Comparison of ENCODE assay signal across 18 mouse cellular contexts in genomic region chr4:143141645-143142259, GRCm38 (mm10).
A peak's percentile ranks its signal among the peaks of the same experiment; 100 is the strongest.
DNase-seq lines count a peak whose midpoint lies in the region; ATAC-seq lines count a peak whose summit lies in the region.
"Had no signal": no experiment of that assay in that cellular context is flagged by ENCODE, and none has a peak within 500 bp of the region (broad histone marks: within the 10 kb centered on the region; RNA-seq: fewer than 3 reads in every experiment).

No protein-coding gene starts in this region.

- H3K4me3 ChIP-seq in kidney, embryonic 15.5 days (replicated peaks): no peak overlapping the region
- no peak overlapping the region for H3K4me3 ChIP-seq in liver, embryonic 15.5 days (replicated peaks)
- H3K4me3 ChIP-seq in stomach, embryonic 15.5 days (replicated peaks): no peak overlapping the region
- no peak overlapping the region for H3K4me3 ChIP-seq in hindbrain, embryonic 16.5 days (ENCODE audit: low read length)
- H3K4me3 ChIP-seq: embryonic facial prominence, embryonic 13.5 days; forebrain, embryonic 10.5 days; heart, embryonic 12.5 days; neural tube, embryonic 13.5 days had no signal

- H3K9ac ChIP-seq in kidney, embryonic 15.5 days: no peak overlapping the region
- no peak overlapping the region for H3K9ac ChIP-seq in liver, embryonic 15.5 days
- H3K9ac ChIP-seq in stomach, embryonic 15.5 days: no peak overlapping the region
- no peak overlapping the region for H3K9ac ChIP-seq in hindbrain, embryonic 16.5 days (ENCODE audit: low read depth, low read length)
- H3K9ac ChIP-seq: embryonic facial prominence, embryonic 13.5 days; heart, embryonic 12.5 days; neural tube, embryonic 13.5 days had no signal

- H3K4me2 ChIP-seq in kidney, embryonic 15.5 days: no peak overlapping the region
- H3K4me2 ChIP-seq in liver, embryonic 15.5 days: no peak overlapping the region; the same call in 1 of the 2 replicates
- peak overlapping the region; percentile 13; the same call in 1 of the 2 replicates for H3K4me2 ChIP-seq in stomach, embryonic 15.5 days
- no peak overlapping the region for H3K4me2 ChIP-seq in hindbrain, embryonic 16.5 days (ENCODE audit: low read length)
- H3K4me2 ChIP-seq: embryonic facial prominence, embryonic 13.5 days; heart, embryonic 12.5 days; neural tube, embryonic 13.5 days had no signal

- 65% methylated on average over 12 of the region's 12 CpGs for WGBS in kidney, embryonic 15.5 days
- 54% methylated on average over 12 of the region's 12 CpGs for WGBS in liver, embryonic 15.5 days (ENCODE audit: insufficient replicate concordance)
- 50% methylated on average over 12 of the region's 12 CpGs for WGBS in stomach, embryonic 15.5 days
- WGBS in hindbrain, embryonic 16.5 days: 81% methylated on average over 12 of the region's 12 CpGs

- peaks cover 17% of the 10 kb centered on the region for H3K4me1 ChIP-seq in kidney, embryonic 15.5 days
- peaks cover 12% of the 10 kb centered on the region for H3K4me1 ChIP-seq in liver, embryonic 15.5 days (replicated peaks)
- peaks cover 4% of the 10 kb centered on the region; the same call in 1 of the 2 replicates for H3K4me1 ChIP-seq in stomach, embryonic 15.5 days
- peaks cover 4% of the 10 kb centered on the region; the same call in 1 of the 2 replicates for H3K4me1 ChIP-seq in hindbrain, embryonic 16.5 days (ENCODE audit: control insufficient read depth, insufficient read depth, low read depth, low read length)

- peak overlapping the region; percentile 48 for H3K27ac ChIP-seq in kidney, embryonic 15.5 days
- peak overlapping the region; percentile 29; the same call in 1 of the 2 replicates for H3K27ac ChIP-seq in liver, embryonic 15.5 days (replicated peaks)
- peak overlapping the region; percentile 27 for H3K27ac ChIP-seq in stomach, embryonic 15.5 days
- no peak overlapping the region for H3K27ac ChIP-seq in hindbrain, embryonic 16.5 days (ENCODE audit: low read depth, low read length)
- H3K27ac ChIP-seq: embryonic facial prominence, embryonic 13.5 days; forebrain, embryonic 10.5 days; macrophage; neural tube, embryonic 13.5 days had no signal

- H3K9me3 ChIP-seq in kidney, embryonic 15.5 days (replicated peaks): no peaks in the 10 kb centered on the region
- no peaks in the 10 kb centered on the region for H3K9me3 ChIP-seq in liver, embryonic 15.5 days (replicated peaks)
- H3K9me3 ChIP-seq in stomach, embryonic 15.5 days: no peaks in the 10 kb centered on the region
- no peaks in the 10 kb centered on the region for H3K9me3 ChIP-seq in hindbrain, embryonic 16.5 days (ENCODE audit: control insufficient read depth, low read length)
- H3K9me3 ChIP-seq: embryonic facial prominence, embryonic 13.5 days; forebrain, embryonic 10.5 days; heart, embryonic 12.5 days; neural tube, embryonic 13.5 days had no signal

- no peak; the same call in 1 of the 2 replicates for ATAC-seq in kidney, embryonic 15.5 days (replicated peaks; ENCODE audit: low FRiP score)
- ATAC-seq in common myeloid progenitor, adult 5-6 weeks (replicated peaks; ENCODE audit: low read depth, poor library complexity, severe bottlenecking): peak; percentile 75
- peak; percentile 66 for ATAC-seq in liver, embryonic 15.5 days (ENCODE audit: insufficient read depth)
- peak; percentile 95 for ATAC-seq in stomach, embryonic 15.5 days (ENCODE audit: insufficient read depth, low FRiP score, low read depth)
- no peak for ATAC-seq in hindbrain, embryonic 16.5 days
- ATAC-seq: midbrain, embryonic 16.5 days had no signal

- no peaks in the 10 kb centered on the region for H3K27me3 ChIP-seq in kidney, embryonic 15.5 days
- H3K27me3 ChIP-seq in liver, embryonic 15.5 days: no peaks in the 10 kb centered on the region
- H3K27me3 ChIP-seq in stomach, embryonic 15.5 days (replicated peaks): no peaks in the 10 kb centered on the region
- H3K27me3 ChIP-seq in hindbrain, embryonic 16.5 days (replicated peaks; ENCODE audit: control insufficient read depth, insufficient read depth, low read length): no peaks in the 10 kb centered on the region
- H3K27me3 ChIP-seq: embryonic facial prominence, embryonic 13.5 days; heart, embryonic 12.5 days; neural tube, embryonic 13.5 days had no signal

- intact Hi-C loops in heart, postnatal 25 days (cut with DNase I): no loop called here

- DNase-seq in kidney, postnatal 25 days: no peak
- no peak for DNase-seq in lung, postnatal 14 days
- no peak for DNase-seq in heart, postnatal 25 days (ENCODE audit: low spot score)
- DNase-seq: cerebellum, adult 11 months; cerebellum, postnatal 36 days; kidney, adult 9 months; lung, adult 18-20 months had no signal

- peaks cover 37% of the 10 kb centered on the region for H3K36me3 ChIP-seq in kidney, embryonic 15.5 days
- H3K36me3 ChIP-seq in liver, embryonic 15.5 days (replicated peaks): peaks cover 18% of the 10 kb centered on the region; the same call in 1 of the 2 replicates
- H3K36me3 ChIP-seq in stomach, embryonic 15.5 days: peaks cover 11% of the 10 kb centered on the region; the same call in 1 of the 2 replicates
- H3K36me3 ChIP-seq in hindbrain, embryonic 16.5 days (ENCODE audit: control insufficient read depth, insufficient read depth, low read length): 0 out of 2 replicates have a peak, but pooled peaks cover 3% of the 10 kb centered on the region

Comparison
In these comparisons a context has a peak if more than half of its experiments do, and no peak if none do; other contexts are left out.
1. ATAC-seq: peak in common myeloid progenitor, adult 5-6 weeks (single experiment), liver, embryonic 15.5 days (single experiment) and stomach, embryonic 15.5 days (single experiment); none in kidney, embryonic 15.5 days (single experiment) and hindbrain, embryonic 16.5 days (single experiment).